Comparison of ENCODE assay signal across 15 mouse cellular contexts in the genomic region with DNA sequence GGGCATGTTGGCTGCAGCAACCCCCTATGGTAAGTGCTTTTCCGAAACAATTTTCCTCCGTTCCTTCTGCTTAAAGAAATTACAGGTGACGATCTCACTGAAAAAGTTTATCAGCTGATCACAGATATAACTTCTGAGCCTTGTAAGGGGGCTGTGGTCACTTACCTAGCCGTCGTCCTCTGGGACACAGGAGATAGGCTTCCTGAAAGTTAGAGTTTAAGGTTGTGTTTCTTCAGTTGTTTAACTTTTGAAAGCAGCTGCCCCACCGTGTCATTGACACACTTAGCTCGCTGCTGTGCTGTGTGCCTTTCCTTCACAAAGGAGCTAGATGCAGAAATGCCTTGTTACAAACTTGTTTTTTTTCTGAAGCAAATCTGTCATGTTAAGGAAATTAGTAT. TPM values are rescaled to one million over a fixed set of nuclear protein-coding genes. Genes with fewer than 3 reads are reported as not detected.
DNase-seq lines count a peak whose midpoint lies in the region; ATAC-seq and TF ChIP-seq lines count a peak whose summit lies in the region.
"Had no signal": no experiment of that assay in that cellular context is flagged by ENCODE, and none has a peak within 500 bp of the region (broad histone marks: within the 10 kb centered on the region; RNA-seq: fewer than 3 reads in every experiment).

No protein-coding gene starts in this region.

- no peak for DNase-seq in heart, postnatal 4 days
- DNase-seq in G1E (ENCODE audit: low spot score) = no peak
- no peak for DNase-seq in adrenal gland, adult 8-10 months
- no peak for DNase-seq in urinary bladder, adult 18-20 months (ENCODE audit: low spot score in 2 of 2)
- DNase-seq in adrenal gland, postnatal 14 days = no peak
- DNase-seq: gastrocnemius, postnatal 14 days; kidney, postnatal 25 days; right cerebral cortex, adult 18-20 months; thymus, postnatal 25 days had no signal

- peaks cover 9% of the 10 kb centered on the region; the same call in 1 of the 2 replicates for H3K4me1 ChIP-seq in heart, embryonic 11.5 days (ENCODE audit: control insufficient read depth, insufficient read depth, low read length)
- H3K4me1 ChIP-seq in G1E (ENCODE audit: insufficient read depth, low read depth, low read length) = peaks cover 18% of the 10 kb centered on the region
- H3K4me1 ChIP-seq in intestine, embryonic 15.5 days (replicated peaks) = no peaks in the 10 kb centered on the region
- H3K4me1 ChIP-seq: limb, embryonic 13.5 days; midbrain, embryonic 15.5 days had no signal

- H3K27ac ChIP-seq in heart, embryonic 11.5 days (ENCODE audit: low read depth, low read length) = peak overlapping the region; percentile 97
- H3K27ac ChIP-seq in intestine, embryonic 15.5 days = peak overlapping the region; percentile 54
- no peak overlapping the region for H3K27ac ChIP-seq in macrophage
- H3K27ac ChIP-seq: limb, embryonic 13.5 days; midbrain, embryonic 15.5 days had no signal

- H3K4me2 ChIP-seq in heart, embryonic 11.5 days = peak overlapping the region; percentile 50
- H3K4me2 ChIP-seq in intestine, embryonic 15.5 days (replicated peaks) = peak overlapping the region; percentile 40
- H3K4me2 ChIP-seq: limb, embryonic 13.5 days; midbrain, embryonic 15.5 days had no signal

- H3K9me3 ChIP-seq in heart, embryonic 11.5 days (replicated peaks; ENCODE audit: control insufficient read depth, low read length) = peaks cover 4% of the 10 kb centered on the region
- peaks cover 3% of the 10 kb centered on the region; the same call in 1 of the 2 replicates for H3K9me3 ChIP-seq in G1E (replicated peaks)
- no peaks in the 10 kb centered on the region for H3K9me3 ChIP-seq in intestine, embryonic 15.5 days
- H3K9me3 ChIP-seq: midbrain, embryonic 15.5 days had no signal

- ATAC-seq in heart, embryonic 11.5 days (replicated peaks; ENCODE audit: insufficient number of reproducible peaks, low FRiP score, low TSS enrichment) = no peak
- ATAC-seq in G1E (ENCODE audit: extremely low read depth, insufficient number of reproducible peaks, low FRiP score, poor library complexity, severe bottlenecking) = 0 out of 2 replicates have a peak, but pooled peaks have one; percentile 22
- peak; percentile 65 for ATAC-seq in intestine, embryonic 15.5 days
- ATAC-seq: hindbrain, embryonic 16.5 days; midbrain, embryonic 15.5 days had no signal

- 25% methylated on average over 7 of the region's 7 CpGs for WGBS in heart, embryonic 11.5 days (ENCODE audit: insufficient replicate concordance)
- WGBS in intestine, embryonic 15.5 days = 55% methylated on average over 7 of the region's 7 CpGs
- 8% methylated on average over 7 of the region's 7 CpGs for WGBS in macrophage (ENCODE audit: missing documents)

- no peaks in the 10 kb centered on the region for H3K79me2 ChIP-seq in macrophage (ENCODE audit: inconsistent target)

- peak overlapping the region; percentile 76 for H3K9ac ChIP-seq in heart, embryonic 11.5 days (ENCODE audit: low read depth, low read length)
- peak overlapping the region; percentile 5; the same call in 1 of the 2 replicates for H3K9ac ChIP-seq in intestine, embryonic 15.5 days
- H3K9ac ChIP-seq: limb, embryonic 13.5 days; midbrain, embryonic 15.5 days had no signal

- H3K4me3 ChIP-seq in heart, embryonic 11.5 days (ENCODE audit: low read depth, low read length) = peak overlapping the region; percentile 45
- peak overlapping the region; percentile 51; the same call in 1 of the 2 replicates for H3K4me3 ChIP-seq in G1E (ENCODE audit: low read depth, low read length)
- peak overlapping the region; percentile 17; the same call in 1 of the 2 replicates for H3K4me3 ChIP-seq in intestine, embryonic 15.5 days (replicated peaks)
- H3K4me3 ChIP-seq in macrophage (ENCODE audit: inconsistent target) = peak overlapping the region; percentile 13; the same call in 1 of the 2 replicates
- H3K4me3 ChIP-seq: limb, embryonic 13.5 days; midbrain, embryonic 15.5 days had no signal

- no peak for TF ChIP-seq CTCF in G1E (IDR thresholded peaks at IDR 0.05; ENCODE audit: low read depth, low read length)

- H3K27me3 ChIP-seq in heart, embryonic 11.5 days (ENCODE audit: control insufficient read depth, insufficient read depth, low read length) = no peaks in the 10 kb centered on the region
- H3K27me3 ChIP-seq in G1E (ENCODE audit: insufficient read depth, low read length) = no peaks in the 10 kb centered on the region
- no peaks in the 10 kb centered on the region for H3K27me3 ChIP-seq in intestine, embryonic 15.5 days (replicated peaks)
- H3K27me3 ChIP-seq: limb, embryonic 13.5 days; midbrain, embryonic 15.5 days had no signal

- peaks cover 11% of the 10 kb centered on the region for H3K36me3 ChIP-seq in heart, embryonic 11.5 days (ENCODE audit: control insufficient read depth, insufficient read depth, low read length)
- H3K36me3 ChIP-seq in G1E (replicated peaks) = no peaks in the 10 kb centered on the region
- no peaks in the 10 kb centered on the region for H3K36me3 ChIP-seq in intestine, embryonic 15.5 days
- H3K36me3 ChIP-seq in macrophage (ENCODE audit: inconsistent target) = no peaks in the 10 kb centered on the region
- H3K36me3 ChIP-seq: limb, embryonic 13.5 days; midbrain, embryonic 15.5 days had no signal

RNA-seq across cellular contexts. Expression of gene Lrrc39, which starts 0.3 kb away (rescaled TPM):
- 31.5 and 34.5 TPM in 2 replicates for polyA plus RNA-seq in heart, embryonic 11.5 days (2014; fragmentation: Nextera tagmentation; extraction: Ambion mirVana)
- total RNA-seq in heart, postnatal 4 days (2021) = 10 to 100 TPM; 65.9 to 67.2 TPM
- total RNA-seq in G1E (2014; fragmentation: Nextera tagmentation) (2.0 and 4.2 TPM in 2 replicates), G1E (2017) (1.7 and 2.2 TPM in 2 replicates)
- polyA plus RNA-seq in G1E (2012) (not detected in 2 replicates), macrophage (2018) (1.9 to 10.2 TPM (median 2.7 TPM) in 3 replicates)
- 3.5 and 3.6 TPM in 2 replicates for polyA plus RNA-seq in intestine, embryonic 15.5 days (2015; fragmentation: Nextera tagmentation; extraction: Ambion mirVana)
- 10 to 100 TPM in 2 of 26 experiments, 1 to 10 TPM in 6, under 1 TPM in 9, not detected in 9; 0.42 to 13.5 (median 0.88) TPM for total RNA-seq in macrophage (2018; cell fraction: chromatin; rRNA removed)
- 1 to 10 TPM in 13 of 26 experiments, under 1 TPM in 13; 0.15 to 5.4 (median 1.4) TPM for total RNA-seq in macrophage (2018; cell fraction: cytosol; rRNA removed)
- total RNA-seq in macrophage (2018; cell fraction: nucleus; rRNA removed) = 10 to 100 TPM in 1 of 26 experiments, 1 to 10 TPM in 6, under 1 TPM in 15, not detected in 4; 0.12 to 12.6 (median 0.72) TPM
- 1 to 10 TPM; 1.1 to 4.8 (median 1.5) TPM for total RNA-seq in adrenal gland, adult 8-10 months (2022)
- 4.9 and 6.8 TPM in 2 replicates for total RNA-seq in adrenal gland, postnatal 14 days (2021)

RNA-seq across cellular contexts. Expression of gene Sass6, which starts 31.7 kb away (rescaled TPM):
- 18.1 and 23.9 TPM in 2 replicates for polyA plus RNA-seq in heart, embryonic 11.5 days (2014; fragmentation: Nextera tagmentation; extraction: Ambion mirVana)
- 1 to 10 TPM; 9.3 to 10.0 TPM for total RNA-seq in heart, postnatal 4 days (2021)
- 58.1 and 74.3 TPM in 2 replicates for total RNA-seq in G1E (2014; fragmentation: Nextera tagmentation)
- 37.6 and 39.6 TPM in 2 replicates for total RNA-seq in G1E (2017)
- 6.6 and 7.6 TPM in 2 replicates for polyA plus RNA-seq in G1E (2012)
- polyA plus RNA-seq in intestine, embryonic 15.5 days (2015; fragmentation: Nextera tagmentation; extraction: Ambion mirVana) = 18.0 and 20.1 TPM in 2 replicates
- total RNA-seq in macrophage (2018; cell fraction: chromatin; rRNA removed) = 10 to 100 TPM in 21 of 26 experiments, 1 to 10 TPM in 5; 5.0 to 55.4 (median 24.9) TPM
- total RNA-seq in macrophage (2018; cell fraction: cytosol; rRNA removed) = 10 to 100 TPM in 11 of 26 experiments, 1 to 10 TPM in 15; 2.8 to 14.0 (median 7.4) TPM
- total RNA-seq in macrophage (2018; cell fraction: nucleus; rRNA removed) = 10 to 100 TPM in 17 of 26 experiments, 1 to 10 TPM in 9; 5.5 to 30.4 (median 14.3) TPM
- 6.4 to 7.6 TPM (median 6.7 TPM) in 3 replicates for polyA plus RNA-seq in macrophage (2018)
- total RNA-seq in adrenal gland, adult 8-10 months (2022) = 1 to 10 TPM; 2.4 to 3.4 (median 3.0) TPM
- total RNA-seq in adrenal gland, postnatal 14 days (2021) = 5.6 and 6.5 TPM in 2 replicates

RNA-seq across cellular contexts. Expression of gene Dbt, which starts 50.2 kb away (rescaled TPM):
- 21.7 and 26.7 TPM in 2 replicates for polyA plus RNA-seq in heart, embryonic 11.5 days (2014; fragmentation: Nextera tagmentation; extraction: Ambion mirVana)
- total RNA-seq in heart, postnatal 4 days (2021) = 10 to 100 TPM; 22.4 to 22.6 TPM
- 9.5 and 16.3 TPM in 2 replicates for total RNA-seq in G1E (2014; fragmentation: Nextera tagmentation)
- total RNA-seq in G1E (2017) = 6.4 and 6.8 TPM in 2 replicates
- 0.35 and 0.69 TPM in 2 replicates for polyA plus RNA-seq in G1E (2012)
- 18.1 and 20.8 TPM in 2 replicates for polyA plus RNA-seq in intestine, embryonic 15.5 days (2015; fragmentation: Nextera tagmentation; extraction: Ambion mirVana)
- 10 to 100 TPM in 1 of 26 experiments, 1 to 10 TPM in 23, under 1 TPM in 2; 0.76 to 10.6 (median 4.5) TPM for total RNA-seq in macrophage (2018; cell fraction: chromatin; rRNA removed)
- 10 to 100 TPM in 23 of 26 experiments, 1 to 10 TPM in 3; 7.5 to 15.9 (median 12.9) TPM for total RNA-seq in macrophage (2018; cell fraction: cytosol; rRNA removed)
- total RNA-seq in macrophage (2018; cell fraction: nucleus; rRNA removed) = 10 to 100 TPM in 3 of 26 experiments, 1 to 10 TPM in 23; 2.0 to 13.3 (median 6.1) TPM
- 10.3 to 14.6 TPM (median 12.6 TPM) in 3 replicates for polyA plus RNA-seq in macrophage (2018)
- total RNA-seq in adrenal gland, adult 8-10 months (2022) = 10 to 100 TPM; 57.2 to 70.8 (median 62.5) TPM
- total RNA-seq in adrenal gland, postnatal 14 days (2021) = 98.2 and 106 TPM in 2 replicates

RNA-seq across cellular contexts. Expression of gene Trmt13, which starts 51.3 kb away (rescaled TPM):
- 19.9 and 20.7 TPM in 2 replicates for polyA plus RNA-seq in heart, embryonic 11.5 days (2014; fragmentation: Nextera tagmentation; extraction: Ambion mirVana)
- total RNA-seq in heart, postnatal 4 days (2021) = 1 to 10 TPM; 7.1 to 9.0 TPM
- total RNA-seq in G1E (2014; fragmentation: Nextera tagmentation) (32.1 and 42.9 TPM in 2 replicates), G1E (2017) (34.5 and 35.8 TPM in 2 replicates)
- polyA plus RNA-seq in G1E (2012) (2.2 and 3.8 TPM in 2 replicates), macrophage (2018) (7.4 to 9.9 TPM (median 9.7 TPM) in 3 replicates)
- 21.9 and 22.9 TPM in 2 replicates for polyA plus RNA-seq in intestine, embryonic 15.5 days (2015; fragmentation: Nextera tagmentation; extraction: Ambion mirVana)
- 100 to 1,000 TPM in 1 of 26 experiments, 10 to 100 TPM in 25; 26.2 to 109 (median 66.4) TPM for total RNA-seq in macrophage (2018; cell fraction: chromatin; rRNA removed)
- total RNA-seq in macrophage (2018; cell fraction: cytosol; rRNA removed) = 1 to 10 TPM; 2.6 to 9.1 (median 5.2) TPM
- total RNA-seq in macrophage (2018; cell fraction: nucleus; rRNA removed) = 10 to 100 TPM; 13.0 to 94.1 (median 35.1) TPM
- total RNA-seq in adrenal gland, adult 8-10 months (2022) = 10 to 100 TPM; 13.6 to 27.7 (median 18.2) TPM
- total RNA-seq in adrenal gland, postnatal 14 days (2021) = 13.2 and 16.6 TPM in 2 replicates

RNA-seq across cellular contexts. Expression of gene Rtca, which starts 55.1 kb away (rescaled TPM):
- 68.6 and 71.2 TPM in 2 replicates for polyA plus RNA-seq in heart, embryonic 11.5 days (2014; fragmentation: Nextera tagmentation; extraction: Ambion mirVana)
- total RNA-seq in heart, postnatal 4 days (2021) = 10 to 100 TPM; 30.7 to 34.1 TPM
- total RNA-seq in G1E (2014; fragmentation: Nextera tagmentation) (31.6 and 47.9 TPM in 2 replicates), G1E (2017) (32.1 and 36.8 TPM in 2 replicates)
- polyA plus RNA-seq in G1E (2012) (36.7 and 40.3 TPM in 2 replicates), macrophage (2018) (15.1 to 29.7 TPM (median 23.7 TPM) in 3 replicates)
- polyA plus RNA-seq in intestine, embryonic 15.5 days (2015; fragmentation: Nextera tagmentation; extraction: Ambion mirVana) = 64.2 and 68.9 TPM in 2 replicates
- total RNA-seq in macrophage (2018; cell fraction: chromatin; rRNA removed) = 10 to 100 TPM in 23 of 26 experiments, 1 to 10 TPM in 3; 6.7 to 35.5 (median 21.1) TPM
- total RNA-seq in macrophage (2018; cell fraction: cytosol; rRNA removed) = 10 to 100 TPM; 17.2 to 32.0 (median 23.8) TPM
- total RNA-seq in macrophage (2018; cell fraction: nucleus; rRNA removed) = 10 to 100 TPM in 18 of 26 experiments, 1 to 10 TPM in 8; 5.4 to 23.2 (median 13.6) TPM
- total RNA-seq in adrenal gland, adult 8-10 months (2022) = 10 to 100 TPM; 34.5 to 45.1 (median 36.8) TPM
- total RNA-seq in adrenal gland, postnatal 14 days (2021) = 34.7 and 35.1 TPM in 2 replicates
